Mouse (Mus musculus): ENCODE measurements around the gene Foxp1.

GRCm38 (mm10) chr6:99146400-99146905 lies 376.1 kb downstream of the Foxp1 start:
- TF ChIP-seq CTCF (IDR thresholded peaks at IDR 0.05; ENCODE audit: control insufficient read depth, insufficient read depth, low read length), result no peak
- TF ChIP-seq POLR2A (IDR thresholded peaks at IDR 0.05; ENCODE audit: borderline replicate concordance, control insufficient read depth, low read depth, low read length), result no peak

All from bone marrow, adult 2 months (tissue).